Mouse (Mus musculus) lung, embryonic 15.5 days (tissue): ENCODE measurements around the gene Prkar2b. TPM values are rescaled to one million over a fixed set of nuclear protein-coding genes. Genes with fewer than 3 reads are reported as not detected.
A peak's percentile ranks its signal among the peaks of the same experiment; 100 is the strongest.

Source experiments
- ATAC-seq: fragments of 200-750 bp; cut with Nextera tagmentation; 2 replicates; pipeline ENCODE4 v1.8.0; 2017; ENCODE audit warnings: moderate number of reproducible peaks, borderline replicate concordance; ENCODE audit not compliant: low FRiP score, low TSS enrichment; ENCODE audit errors: extremely low read depth
- H3K27ac ChIP-seq: fragments of 300-500 bp; sonication (generic); 2 replicates; pipeline ENCODE4 v1.5.1; 2015; ENCODE audit warnings: moderate library complexity, mild to moderate bottlenecking, inconsistent platforms
- H3K27me3 ChIP-seq: fragments of 300-500 bp; sonication (generic); 2 replicates; pipeline ENCODE4 v1.6.1; 2015; ENCODE audit warnings: inconsistent platforms
- H3K36me3 ChIP-seq: fragments of 300-500 bp; sonication (generic); 2 replicates; pipeline ENCODE4 v1.6.1; 2015; ENCODE audit warnings: inconsistent platforms
- H3K4me1 ChIP-seq: fragments of 300-500 bp; sonication (generic); 2 replicates; pipeline ENCODE4 v1.6.1; 2015; ENCODE audit warnings: inconsistent platforms
- H3K4me2 ChIP-seq: fragments of 300-500 bp; sonication (generic); 2 replicates; pipeline ENCODE4 v1.6.1; 2015; ENCODE audit warnings: inconsistent platforms, mild to moderate bottlenecking, moderate library complexity
- H3K4me3 ChIP-seq: fragments of 300-500 bp; sonication (generic); 2 replicates; pipeline ENCODE4 v1.5.1; 2015; ENCODE audit warnings: mild to moderate bottlenecking, inconsistent platforms
- H3K9ac ChIP-seq: fragments of 300-500 bp; sonication (generic); 2 replicates; pipeline ENCODE4 v1.6.1; 2015; ENCODE audit warnings: inconsistent platforms
- H3K9me3 ChIP-seq: fragments of 300-500 bp; sonication (generic); 2 replicates; pipeline ENCODE4 v1.6.1; 2016; ENCODE audit warnings: inconsistent platforms
- WGBS: fragments of 180-500 bp; shearing (Covaris S2); methylation state at CpG from one replicate; pipeline ENCODE4 v1.1.7; 2015; 5-methylcytosine and 5-hydroxymethylcytosine counted together
- polyA plus RNA-seq: library from polyadenylated mRNA; unstranded; fragments of >200 nt; fragmentation: Nextera tagmentation; extraction: Ambion mirVana; gene quantifications from 2 replicates; pipeline ENCODE4 v1.2.1, GENCODE M21; 2015

The Prkar2b gene
- polyA plus RNA-seq, 1 experiment from 2014 or later = 21.4 TPM

- Histone ChIP-seq H3K4me3 (no peak overlapping the region), H3K36me3 (no peaks in the 10 kb centered on the region), H3K4me1 (peaks cover 14% of the 10 kb centered on the region), H3K9ac (no peak overlapping the region), H3K4me2 (no peak overlapping the region), H3K27me3 (no peaks in the 10 kb centered on the region), H3K27ac (no peak overlapping the region), H3K9me3 (no peaks in the 10 kb centered on the region)
- WGBS = 83% methylated on average over 12 of the region's 12 CpGs
- ATAC-seq = no peak
Measured at GRCm38 (mm10) chr12:32057461-32058199, 3.5 kb downstream of the Prkar2b start.

DNA sequence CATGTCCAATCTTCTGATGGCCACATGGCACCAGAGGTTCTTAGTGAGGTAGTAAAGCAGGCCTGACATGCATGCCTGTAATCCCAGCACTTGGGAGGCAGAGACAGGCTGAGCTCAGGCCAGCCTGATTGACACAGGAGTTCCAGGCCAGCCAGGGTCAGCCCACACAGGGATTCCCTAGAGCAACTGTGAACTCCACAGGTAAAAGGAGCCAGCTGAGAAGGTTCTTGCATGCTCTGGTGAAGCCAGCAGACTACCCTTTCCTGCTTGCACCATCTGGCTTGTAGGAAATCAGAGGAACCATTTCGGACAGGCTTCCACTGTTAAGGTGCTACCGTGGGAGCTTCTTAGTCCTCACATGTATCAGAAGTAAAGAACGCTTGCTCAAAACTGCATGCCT is 5.3 kb downstream of the Prkar2b start:
- no peaks in the 10 kb centered on the region for H3K9me3 ChIP-seq
- 91% methylated on average over 3 of the region's 3 CpGs for WGBS
- no peak for ATAC-seq
- H3K9ac ChIP-seq = no peak overlapping the region
- H3K27me3 ChIP-seq = no peaks in the 10 kb centered on the region
- H3K36me3 ChIP-seq = no peaks in the 10 kb centered on the region
- H3K27ac ChIP-seq = no peak overlapping the region
- no peak overlapping the region for H3K4me2 ChIP-seq
- H3K4me3 ChIP-seq = no peak overlapping the region
- H3K4me1 ChIP-seq = peaks cover 12% of the 10 kb centered on the region

GRCm38 (mm10) chr12:32054476-32055166 is 6.5 kb downstream of the Prkar2b start:
- no peak for ATAC-seq
- Histone ChIP-seq H3K27ac (no peak overlapping the region), H3K4me3 (no peak overlapping the region)

GRCm38 (mm10) chr12:32053637-32054366 is 7.3 kb downstream of the Prkar2b start:
- peaks cover 8% of the 10 kb centered on the region for H3K4me1 ChIP-seq
- 55% methylated on average over 11 of the region's 11 CpGs for WGBS
- H3K4me3 ChIP-seq = no peak overlapping the region
- no peaks in the 10 kb centered on the region for H3K9me3 ChIP-seq
- H3K27ac ChIP-seq = no peak overlapping the region
- H3K27me3 ChIP-seq = no peaks in the 10 kb centered on the region
- no peak for ATAC-seq
- H3K36me3 ChIP-seq = no peaks in the 10 kb centered on the region
- 0 out of 2 replicates have a peak overlapping the region, but pooled peaks have one; percentile 16 for H3K4me2 ChIP-seq
- H3K9ac ChIP-seq = no peak overlapping the region

More at GRCm38 (mm10) chr12:32054476-32055166, 6.5 kb downstream of the Prkar2b start:
- Histone ChIP-seq H3K9me3 (no peaks in the 10 kb centered on the region), H3K36me3 (no peaks in the 10 kb centered on the region), H3K27me3 (no peaks in the 10 kb centered on the region), H3K4me1 (peaks cover 10% of the 10 kb centered on the region), H3K4me2 (no peak overlapping the region), H3K9ac (no peak overlapping the region)
- WGBS = 52% methylated on average over 9 of the region's 9 CpGs

DNA sequence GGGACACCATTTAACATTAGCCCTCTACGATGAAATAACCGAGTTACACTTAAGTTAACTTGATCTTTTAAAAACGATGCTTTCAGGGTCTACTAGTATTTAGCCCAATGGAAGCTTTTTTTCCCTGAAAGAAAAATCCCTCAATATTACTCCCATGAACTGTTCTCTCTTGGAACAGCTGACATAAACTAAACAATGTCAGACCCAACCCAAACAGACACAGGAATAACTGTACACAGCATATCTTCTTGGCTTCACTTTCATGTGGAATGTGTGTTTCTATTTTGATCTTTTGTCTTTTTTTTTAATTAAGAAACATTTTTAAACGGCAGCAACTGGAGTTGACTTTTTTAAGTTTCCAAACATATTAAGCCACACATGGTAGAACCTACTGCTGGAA is 8.2 kb downstream of the Prkar2b start:
- Histone ChIP-seq H3K4me2 (no peak overlapping the region), H3K4me3 (no peak overlapping the region), H3K9ac (no peak overlapping the region), H3K36me3 (no peaks in the 10 kb centered on the region), H3K4me1 (peaks cover 8% of the 10 kb centered on the region), H3K27ac (no peak overlapping the region), H3K9me3 (no peaks in the 10 kb centered on the region), H3K27me3 (no peaks in the 10 kb centered on the region)
- 59% methylated on average over 4 of the region's 4 CpGs for WGBS
- no peak; the same call in 1 of the 2 replicates for ATAC-seq

- WGBS = 62% methylated on average over 5 of the region's 5 CpGs
- H3K4me3 ChIP-seq = no peak overlapping the region
- H3K4me1 ChIP-seq = peaks cover 8% of the 10 kb centered on the region
- no peak for ATAC-seq
- no peaks in the 10 kb centered on the region for H3K27me3 ChIP-seq
- H3K36me3 ChIP-seq = no peaks in the 10 kb centered on the region
- H3K4me2 ChIP-seq = no peak overlapping the region
- no peaks in the 10 kb centered on the region for H3K9me3 ChIP-seq
- no peak overlapping the region for H3K9ac ChIP-seq
- H3K27ac ChIP-seq = no peak overlapping the region
Measured at GRCm38 (mm10) chr12:32050165-32050564, 10.9 kb downstream of the Prkar2b start.

- Histone ChIP-seq H3K9me3 (no peaks in the 10 kb centered on the region), H3K9ac (no peak overlapping the region), H3K36me3 (no peaks in the 10 kb centered on the region), H3K4me1 (0 out of 2 replicates have a peak, but pooled peaks cover 3% of the 10 kb centered on the region), H3K27me3 (no peaks in the 10 kb centered on the region), H3K4me3 (no peak overlapping the region), H3K27ac (no peak overlapping the region), H3K4me2 (no peak overlapping the region)
- no peak for ATAC-seq
- WGBS = 83% methylated on average over 17 of the region's 17 CpGs
Measured at GRCm38 (mm10) chr12:32045566-32046330, 15.3 kb downstream of the Prkar2b start.

DNA sequence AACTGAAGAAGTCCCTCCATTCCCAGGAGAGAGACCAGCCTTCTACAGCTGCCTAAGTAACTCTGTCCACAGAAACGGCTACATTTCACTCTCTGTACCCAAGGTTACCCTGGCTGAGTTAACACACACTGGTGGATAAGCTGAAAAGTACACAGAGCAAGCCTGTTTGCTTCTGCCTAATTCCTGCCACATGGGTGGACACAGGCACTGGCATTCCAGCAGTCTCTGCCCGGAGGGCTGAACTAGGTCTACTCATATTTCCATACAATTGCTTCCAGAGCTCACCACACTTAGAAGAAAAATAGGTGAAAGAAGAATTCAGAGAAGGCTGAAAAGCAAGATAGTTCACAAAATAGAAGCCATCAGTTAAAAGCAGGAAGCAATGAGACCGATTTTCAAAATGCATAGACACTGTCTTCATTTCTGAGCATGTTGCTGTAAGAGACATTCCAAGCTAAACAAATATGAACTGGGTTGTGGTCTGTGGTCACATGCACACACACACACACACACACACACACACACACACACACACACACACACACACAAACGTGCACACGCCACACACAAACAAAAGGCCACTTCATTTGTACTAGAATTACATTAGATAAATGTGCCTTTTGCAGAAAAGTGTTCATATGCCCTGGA is 16.5 kb downstream of the Prkar2b start:
- Histone ChIP-seq H3K27me3 (no peaks in the 10 kb centered on the region), H3K9ac (no peak overlapping the region), H3K4me2 (no peak overlapping the region), H3K9me3 (no peaks in the 10 kb centered on the region), H3K4me1 (0 out of 2 replicates have a peak, but pooled peaks cover 3% of the 10 kb centered on the region), H3K36me3 (no peaks in the 10 kb centered on the region), H3K4me3 (no peak overlapping the region), H3K27ac (0 out of 2 replicates have a peak overlapping the region, but pooled peaks have one; percentile 26)
- ATAC-seq = no peak; the same call in 1 of the 2 replicates
- WGBS = 48% methylated on average over 5 of the region's 5 CpGs

- ATAC-seq = no peak
- Histone ChIP-seq H3K4me1 (no peaks in the 10 kb centered on the region), H3K4me2 (no peak overlapping the region), H3K9me3 (no peaks in the 10 kb centered on the region), H3K27ac (no peak overlapping the region), H3K36me3 (no peaks in the 10 kb centered on the region), H3K4me3 (no peak overlapping the region), H3K9ac (no peak overlapping the region), H3K27me3 (no peaks in the 10 kb centered on the region)
- 71% methylated on average over 6 of the region's 6 CpGs for WGBS
Measured at GRCm38 (mm10) chr12:32033536-32033935, 27.6 kb downstream of the Prkar2b start.

DNA sequence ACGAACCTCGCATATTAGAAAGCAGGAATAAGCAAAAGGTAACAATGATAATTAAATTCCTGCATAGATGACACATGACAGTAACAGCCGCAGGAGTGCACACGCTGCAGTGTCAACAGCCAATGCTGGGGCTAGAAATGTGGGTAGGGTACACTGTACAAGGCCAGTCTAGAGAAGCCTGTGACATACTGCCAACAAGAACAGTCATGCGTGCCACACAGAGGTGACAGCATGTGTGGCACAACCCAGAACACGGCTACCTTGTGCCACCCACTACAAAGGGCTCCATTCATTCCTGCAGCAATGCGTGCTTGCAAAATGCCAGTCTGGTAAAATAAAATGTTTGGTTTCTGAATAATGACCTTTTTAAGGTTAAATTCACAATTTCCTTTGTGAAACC is 28.2 kb downstream of the Prkar2b start:
- Histone ChIP-seq H3K4me2 (no peak overlapping the region), H3K27ac (no peak overlapping the region), H3K4me3 (no peak overlapping the region), H3K36me3 (no peaks in the 10 kb centered on the region), H3K4me1 (no peaks in the 10 kb centered on the region), H3K27me3 (no peaks in the 10 kb centered on the region), H3K9me3 (no peaks in the 10 kb centered on the region), H3K9ac (no peak overlapping the region)
- ATAC-seq = no peak
- 94% methylated on average over 7 of the region's 7 CpGs for WGBS

- H3K4me3 ChIP-seq = no peak overlapping the region
- ATAC-seq = peak; percentile 65; the same call in 1 of the 2 replicates
- H3K9me3 ChIP-seq = no peaks in the 10 kb centered on the region
- peaks cover 15% of the 10 kb centered on the region; the same call in 1 of the 2 replicates for H3K4me1 ChIP-seq
- no peak overlapping the region for H3K4me2 ChIP-seq
- no peaks in the 10 kb centered on the region for H3K36me3 ChIP-seq
- no peak overlapping the region; the same call in 1 of the 2 replicates for H3K27ac ChIP-seq
- 31% methylated on average over 3 of the region's 3 CpGs for WGBS
- H3K9ac ChIP-seq = no peak overlapping the region
- no peaks in the 10 kb centered on the region for H3K27me3 ChIP-seq
Measured at GRCm38 (mm10) chr12:32018376-32018750, 42.7 kb downstream of the Prkar2b start.
